Mouse (Mus musculus) urinary bladder, postnatal 10 days (tissue): ENCODE data around the gene Lypd3.
"Not testable (repeated sequence)": the region's sequence is repeated elsewhere in the genome, so short reads cannot be mapped to it uniquely, and the experiment has no call there.

Experiments
- DNase-seq: peaks from one replicate; pipeline ENCODE4 v3.0.0; 2022; ENCODE audit warnings: low spot score

Lypd3 gene

DNA sequence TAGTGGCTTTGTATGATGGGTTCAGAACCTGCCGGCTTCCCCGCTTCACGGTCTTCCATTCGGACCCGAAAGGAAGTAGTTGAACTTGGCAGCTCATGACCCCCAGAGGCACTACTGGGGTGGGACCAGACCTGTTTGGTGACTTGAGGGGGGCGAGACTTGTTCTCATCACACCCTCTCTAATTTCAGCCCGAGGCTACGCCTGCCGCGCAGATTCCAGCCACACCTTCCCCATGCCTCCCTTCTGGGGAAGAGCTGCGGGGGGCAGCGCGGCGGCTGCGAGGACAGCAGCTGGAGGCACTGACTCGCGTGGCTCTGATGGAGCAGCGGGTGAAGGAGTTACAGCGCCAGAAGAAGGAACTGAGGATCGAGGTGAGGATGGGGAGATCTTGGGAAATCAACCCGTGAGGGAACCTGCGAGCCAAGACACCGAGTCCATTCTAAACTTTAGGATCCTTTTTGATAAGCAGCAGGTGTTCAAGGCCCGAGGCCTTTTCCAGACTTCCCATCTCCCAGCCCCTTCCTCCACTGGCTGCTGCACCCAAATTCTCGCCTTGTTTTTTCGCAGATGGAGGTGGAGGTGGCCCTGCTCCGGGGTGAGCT is 23.9 kb upstream of the Lypd3 start:
- no peak for DNase-seq

DNA sequence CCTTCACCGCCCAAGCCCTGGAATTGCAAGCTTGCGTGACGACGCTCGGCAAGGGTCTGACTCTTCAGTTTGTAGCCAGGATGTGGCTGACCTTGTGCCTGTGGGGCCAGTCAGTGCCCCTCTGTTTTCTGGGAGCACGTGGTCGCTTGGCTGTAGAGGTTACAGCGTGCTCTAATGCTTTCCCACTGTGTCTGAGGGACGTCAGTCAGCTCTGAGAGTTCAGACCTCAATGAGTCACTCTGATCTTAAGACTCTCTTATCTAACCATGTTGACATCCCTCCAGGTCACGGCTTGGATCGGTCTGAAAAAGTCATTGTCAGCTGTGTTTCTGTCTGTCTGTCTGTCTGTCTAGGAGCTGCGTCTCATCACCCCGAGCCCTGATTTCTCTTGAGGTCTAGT is 21.5 kb upstream of the Lypd3 start:
- DNase-seq, result no peak

DNA sequence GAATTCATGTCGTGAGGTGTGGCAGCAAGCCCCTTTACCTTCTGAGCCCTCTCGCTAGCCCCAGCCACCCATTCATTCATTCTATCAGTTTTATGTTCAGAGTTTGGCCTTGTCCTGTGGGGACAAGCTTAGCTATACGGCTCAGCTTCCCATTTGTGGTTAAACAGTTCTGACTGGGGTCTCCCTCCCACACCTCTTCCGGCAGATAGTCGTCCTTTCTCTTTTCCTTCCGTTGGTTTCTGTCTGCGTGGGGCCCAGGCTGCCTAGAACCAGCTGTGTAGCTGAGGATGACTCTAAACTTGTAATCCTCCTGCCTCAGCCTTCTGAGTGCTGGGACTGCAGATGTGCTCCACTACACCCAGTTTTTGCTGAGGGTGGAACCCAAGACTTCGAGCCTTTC is 18.6 kb upstream of the Lypd3 start:
- no peak for DNase-seq

DNA sequence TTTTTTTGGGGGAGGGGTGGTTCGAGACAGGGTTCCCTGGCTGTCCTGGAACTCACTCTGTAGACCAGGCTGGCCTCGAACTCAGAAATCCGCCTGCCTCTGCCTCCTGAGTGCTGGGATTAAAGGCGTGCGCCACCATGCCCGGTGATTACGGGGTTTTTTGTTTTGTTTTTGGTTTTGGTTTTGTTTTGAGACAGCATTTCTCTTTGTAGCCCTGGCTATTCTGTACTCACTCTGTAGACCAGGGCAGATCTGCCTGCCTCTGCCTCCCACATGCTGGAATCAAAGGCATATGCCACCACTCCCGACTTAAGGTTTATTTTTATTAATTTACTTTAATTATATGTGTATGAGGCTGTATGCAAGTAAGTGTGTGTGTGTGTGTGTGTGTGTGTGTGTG is 18.0 kb upstream of the Lypd3 start:
- not testable (repeated sequence) for DNase-seq

DNA sequence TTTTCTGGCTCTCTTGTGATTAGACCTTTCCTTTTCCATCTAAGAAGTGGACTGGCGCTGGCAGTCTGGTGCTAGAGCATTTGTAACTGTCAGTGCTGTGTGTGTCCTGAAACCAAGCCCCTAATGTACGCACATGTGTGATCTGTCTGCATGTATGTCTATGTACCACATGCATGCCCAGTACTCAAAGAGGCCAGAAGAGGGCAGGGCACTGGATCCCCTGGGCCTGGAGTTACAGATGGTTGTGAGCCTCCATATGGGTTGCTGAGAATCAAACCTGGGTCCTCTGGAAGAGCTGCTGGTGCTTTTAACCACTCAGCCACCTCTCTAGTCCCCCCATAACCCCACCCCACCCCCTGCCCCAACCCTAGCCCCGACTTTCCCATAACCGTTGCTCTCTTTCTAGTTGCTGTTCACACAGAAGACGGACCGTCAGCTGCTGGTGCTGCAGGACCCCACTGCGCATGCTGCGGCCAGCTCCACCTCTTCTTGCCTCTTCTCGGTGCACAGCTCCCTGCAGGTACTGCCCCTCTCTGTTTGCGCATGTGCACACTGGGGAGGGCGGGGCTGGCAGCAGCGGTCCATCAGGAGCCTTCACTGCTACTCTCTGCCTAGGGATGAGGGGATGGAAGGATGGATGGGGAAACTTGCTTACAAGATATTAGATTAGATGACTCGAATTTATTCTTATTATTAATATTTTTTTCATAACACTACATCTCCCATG is 16.5 kb upstream of the Lypd3 start:
- no peak for DNase-seq

DNA sequence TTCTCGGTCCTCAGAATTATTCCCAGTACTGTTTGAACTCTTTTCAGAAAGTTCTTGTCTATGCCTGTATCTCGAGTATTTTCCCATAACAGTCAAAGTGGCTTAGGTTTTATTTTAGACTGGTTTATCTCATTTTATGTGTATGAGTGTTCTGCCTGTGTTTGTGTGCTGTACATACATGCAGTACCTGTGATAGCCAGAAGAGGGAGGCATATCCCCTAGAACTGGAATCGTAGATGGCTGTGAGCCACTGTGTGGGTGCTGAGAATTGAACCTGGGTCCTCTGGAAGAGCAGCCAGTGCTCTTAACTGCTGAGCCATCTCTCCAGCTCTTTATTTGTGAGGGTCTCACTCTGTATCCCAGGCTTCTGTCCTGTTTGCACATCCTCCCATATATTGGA is 15.2 kb upstream of the Lypd3 start:
- no peak for DNase-seq

DNA sequence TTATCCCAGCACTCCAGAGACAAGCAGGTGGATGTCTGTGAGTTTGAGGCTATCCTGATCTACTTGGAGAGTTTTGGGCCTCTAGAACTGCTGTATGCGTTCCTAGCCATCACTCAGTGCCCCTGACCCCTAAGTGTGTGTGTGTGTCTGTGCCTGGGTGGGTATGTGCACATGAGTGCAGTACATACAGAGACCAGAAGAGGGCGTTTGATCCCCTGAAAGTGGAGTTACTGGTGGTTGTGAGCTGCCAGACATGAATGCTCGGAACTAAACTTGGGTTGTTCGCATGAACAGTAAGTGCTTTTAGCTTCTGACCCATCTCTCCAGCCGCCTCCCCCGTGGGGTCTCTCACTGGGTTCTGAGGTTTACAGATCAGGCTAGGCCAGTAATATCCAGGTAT is 13.4 kb upstream of the Lypd3 start:
- no peak for DNase-seq

DNA sequence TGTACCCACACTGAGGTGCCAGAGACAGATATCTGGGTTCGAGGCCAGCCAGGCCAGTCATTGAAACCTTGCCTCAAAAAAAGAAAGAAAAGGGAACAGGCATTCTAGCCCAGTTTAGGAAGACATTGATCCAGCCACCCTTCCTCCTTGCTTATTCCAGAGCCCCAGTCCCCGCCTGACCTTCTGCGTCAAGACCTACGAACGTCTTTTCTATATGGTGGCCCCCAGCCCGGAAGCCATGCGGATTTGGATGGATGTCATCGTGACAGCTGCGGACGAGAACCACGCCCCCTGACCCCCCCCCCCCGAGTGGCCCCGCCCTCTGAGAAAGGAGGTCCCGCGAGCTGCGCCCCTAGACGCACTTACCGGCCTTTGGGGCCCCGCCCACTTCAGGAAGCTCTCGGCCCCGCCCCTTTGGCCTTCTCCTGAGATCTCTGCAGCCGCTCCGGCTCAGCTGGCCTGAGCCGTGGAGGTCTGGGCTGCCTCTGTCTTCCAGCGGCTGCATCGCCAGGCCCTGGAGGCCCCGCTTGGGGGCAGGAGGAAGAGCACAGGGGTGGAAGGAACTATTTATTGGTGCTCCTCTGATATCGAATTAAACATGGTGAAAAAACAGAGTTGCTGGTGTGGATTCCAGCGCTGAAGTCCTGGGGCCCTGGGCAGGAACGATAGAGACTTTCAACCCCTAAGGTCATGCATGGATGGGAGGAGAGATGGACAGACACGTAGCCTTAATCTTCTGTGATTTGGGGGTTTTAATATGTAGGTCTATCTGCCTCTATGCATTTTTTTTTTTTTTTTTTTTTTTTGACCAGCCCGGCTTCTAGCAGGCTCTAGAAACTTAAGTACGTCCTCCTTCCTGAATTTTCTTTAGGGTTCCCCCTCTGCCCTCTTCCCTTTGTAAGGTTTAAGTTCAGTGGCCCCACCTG is 7.4 kb upstream of the Lypd3 start:
- DNase-seq, result peak; percentile 36

DNA sequence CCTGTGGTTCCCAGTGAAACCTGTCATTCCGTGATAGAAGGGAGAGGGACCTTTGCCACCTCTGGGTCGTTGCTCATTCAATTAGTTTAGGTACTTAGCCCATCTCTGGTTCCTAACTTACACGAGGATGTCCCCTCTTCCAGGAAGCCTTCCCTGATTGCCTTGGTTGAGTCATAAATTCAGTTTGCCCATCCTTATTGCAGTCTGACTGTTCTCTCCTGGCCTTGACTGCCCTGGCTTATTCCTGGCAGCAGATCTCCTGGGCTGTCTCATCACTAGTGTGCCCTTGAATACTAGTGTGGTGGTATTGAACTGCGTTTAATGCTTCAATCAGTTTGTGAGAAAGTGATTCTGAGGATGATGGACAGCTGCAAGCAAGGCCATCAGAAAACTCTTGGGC is 6.7 kb upstream of the Lypd3 start:
- DNase-seq, result no peak

DNA sequence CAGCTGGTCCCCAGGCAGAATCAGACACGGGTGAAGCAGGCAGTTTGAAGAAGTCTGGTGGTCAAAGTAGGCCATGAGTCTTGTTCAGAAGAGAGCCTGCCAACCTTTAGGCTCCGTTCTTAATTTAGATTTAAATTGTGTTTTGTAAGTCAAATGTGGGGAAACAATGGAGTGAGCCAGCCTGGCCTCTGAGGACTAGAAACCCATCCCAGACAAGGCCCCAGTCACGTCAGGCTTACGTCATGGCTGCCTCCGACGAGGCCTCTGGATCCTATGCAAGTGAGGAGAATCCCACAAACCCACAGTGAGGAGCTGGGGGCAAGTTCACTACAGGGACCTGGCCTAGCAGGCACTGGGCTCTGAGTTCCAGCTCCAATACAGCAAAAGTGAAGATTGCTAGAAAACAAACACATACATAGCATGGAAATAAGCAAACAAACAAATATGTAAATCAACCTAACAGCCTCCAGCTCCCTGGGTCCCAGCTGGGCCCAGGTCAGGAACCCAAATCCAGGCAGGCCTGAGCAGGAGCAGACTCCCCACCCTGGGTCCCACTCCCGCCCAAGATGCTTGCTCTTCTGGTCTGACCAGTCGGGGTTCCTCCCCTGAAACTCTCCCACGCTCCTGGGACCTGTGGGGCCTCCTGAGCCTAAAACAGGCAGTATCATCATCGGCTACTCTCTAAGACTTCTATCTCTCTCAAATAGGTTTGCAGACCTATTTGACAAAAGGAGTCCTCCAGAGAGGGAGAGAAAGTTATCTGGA is 6.1 kb upstream of the Lypd3 start:
- no peak for DNase-seq

DNA sequence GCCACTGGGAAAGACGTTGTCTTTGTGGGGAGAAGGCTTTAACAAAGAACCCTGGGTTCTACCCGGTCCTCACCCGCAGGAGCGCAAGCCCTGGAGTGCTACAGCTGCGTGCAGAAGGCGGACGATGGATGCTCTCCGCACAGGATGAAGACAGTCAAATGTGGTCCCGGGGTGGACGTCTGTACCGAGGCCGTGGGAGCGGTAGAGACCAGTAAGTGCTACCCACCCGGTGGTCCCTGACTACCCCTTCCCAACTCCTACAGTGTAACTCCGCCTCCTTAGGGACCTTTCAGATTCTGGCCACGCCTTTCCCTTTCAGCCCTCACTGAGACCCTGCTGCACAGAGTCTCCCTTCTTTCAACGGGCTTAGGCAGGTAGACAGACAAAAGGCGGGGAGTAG is 696 bp downstream of the Lypd3 start:
- DNase-seq, result no peak

DNA sequence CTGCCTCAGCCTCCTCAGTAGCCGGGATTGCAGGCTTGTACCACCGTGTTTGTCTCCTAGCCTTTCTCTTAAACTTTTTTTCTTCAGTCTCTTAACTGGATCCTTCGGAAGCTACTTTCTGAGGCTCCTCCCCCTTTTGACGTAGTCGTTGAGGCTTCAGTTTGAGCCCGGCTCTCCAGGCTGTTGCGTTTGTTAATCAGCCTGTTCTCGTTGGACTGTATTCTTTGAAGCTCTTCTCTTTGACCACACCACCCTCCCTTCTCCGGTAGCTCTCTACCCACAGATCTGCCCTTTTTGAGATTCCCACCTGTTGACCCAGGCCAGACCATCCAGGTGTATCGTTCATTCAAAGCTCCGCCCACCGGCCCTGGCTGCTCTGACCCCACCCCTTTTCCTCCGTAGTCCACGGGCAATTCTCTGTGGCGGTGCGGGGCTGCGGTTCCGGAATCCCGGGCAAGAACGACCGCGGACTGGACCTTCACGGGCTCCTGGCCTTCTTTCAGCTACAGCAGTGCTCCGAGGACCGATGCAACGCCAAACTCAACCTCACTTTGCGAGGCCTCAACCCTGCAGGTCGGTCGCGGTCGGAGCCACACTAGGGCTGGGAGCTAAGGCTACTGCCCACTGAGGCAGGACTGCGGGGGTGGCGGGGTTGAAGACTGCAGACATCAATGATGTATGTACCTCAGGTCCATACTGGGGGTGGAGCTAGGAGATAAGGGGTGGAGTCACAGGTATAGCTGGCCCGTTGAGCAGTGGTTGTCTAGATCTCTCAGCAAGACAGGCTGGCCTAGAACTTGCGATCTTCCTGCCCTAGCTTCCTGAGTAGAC is 1.9 kb downstream of the Lypd3 start:
- DNase-seq, result no peak

DNA sequence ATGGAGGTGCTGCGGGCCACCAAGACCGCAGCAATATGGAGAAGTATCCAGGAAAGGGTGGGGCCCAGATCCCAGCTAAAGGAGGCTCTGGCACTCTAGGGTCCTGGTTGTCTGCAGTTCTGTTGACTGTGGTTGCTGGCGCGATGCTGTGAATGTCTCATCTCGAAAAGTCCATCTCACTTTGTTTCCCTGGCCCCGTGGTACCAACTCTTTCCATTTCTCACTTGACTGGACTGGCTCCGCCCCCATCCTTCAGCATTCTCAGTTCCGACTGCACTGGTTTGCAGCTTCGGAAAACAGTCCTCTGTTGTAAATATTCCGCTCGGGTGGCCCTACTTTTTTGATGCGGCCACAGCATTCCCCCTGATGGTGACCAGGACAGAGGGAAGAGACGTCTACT is 4.1 kb downstream of the Lypd3 start:
- no peak for DNase-seq

DNA sequence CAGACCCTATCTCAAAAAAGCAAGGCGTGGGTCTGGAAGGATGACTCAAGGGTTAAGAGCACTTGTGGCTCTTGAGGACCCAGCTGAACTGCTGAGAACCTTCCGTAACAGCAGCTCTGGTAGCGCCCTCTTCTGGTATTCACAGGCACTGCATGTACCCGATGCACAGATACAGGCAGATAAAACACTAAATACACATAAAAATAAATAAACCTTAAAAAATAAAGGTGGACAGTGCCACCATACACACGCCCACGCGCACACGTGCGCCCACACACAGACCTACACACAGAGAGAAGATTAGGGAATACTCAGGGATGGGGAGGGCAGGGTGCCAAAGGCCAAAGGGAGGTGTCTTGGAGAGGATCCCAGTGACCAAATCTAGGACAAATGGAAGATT is 6.1 kb downstream of the Lypd3 start:
- no peak for DNase-seq

DNA sequence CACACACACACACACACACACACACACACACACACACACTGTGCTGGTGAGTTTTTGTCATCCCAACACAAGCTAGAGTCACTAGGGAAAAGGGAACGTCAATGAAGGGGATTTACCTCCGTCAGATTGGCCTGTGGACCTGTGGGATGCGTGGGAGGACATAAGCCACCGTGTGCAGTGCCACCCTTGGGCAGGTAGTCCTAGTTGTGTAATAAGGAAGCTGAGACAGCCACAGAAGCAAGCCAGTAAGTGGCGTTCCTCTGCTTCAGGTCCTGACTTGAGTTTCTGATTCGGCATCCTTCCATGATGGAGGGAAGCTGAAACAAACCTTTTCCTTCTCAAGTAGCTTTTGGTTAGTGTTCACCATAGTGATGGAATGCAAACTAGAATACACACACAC is 8.1 kb downstream of the Lypd3 start:
- no peak for DNase-seq

DNA sequence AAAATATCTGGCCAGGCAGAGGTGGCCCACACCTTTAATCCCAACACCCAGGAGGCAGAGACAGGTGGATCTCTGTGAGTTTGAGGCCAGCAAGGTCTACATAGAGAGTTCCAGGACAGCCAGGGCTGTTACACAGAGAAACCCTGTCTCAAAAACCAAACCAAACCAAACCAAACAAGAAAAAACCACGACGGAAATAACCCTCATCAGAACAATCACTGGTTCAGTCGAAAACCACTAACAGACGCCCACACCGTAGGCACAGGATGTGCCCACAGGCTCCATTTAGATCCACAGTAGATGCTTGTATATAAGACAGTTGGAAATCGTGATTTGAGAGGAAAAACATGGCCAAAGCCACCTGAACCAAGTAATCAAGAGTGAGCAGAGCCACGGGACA is 8.6 kb downstream of the Lypd3 start:
- no peak for DNase-seq

DNA sequence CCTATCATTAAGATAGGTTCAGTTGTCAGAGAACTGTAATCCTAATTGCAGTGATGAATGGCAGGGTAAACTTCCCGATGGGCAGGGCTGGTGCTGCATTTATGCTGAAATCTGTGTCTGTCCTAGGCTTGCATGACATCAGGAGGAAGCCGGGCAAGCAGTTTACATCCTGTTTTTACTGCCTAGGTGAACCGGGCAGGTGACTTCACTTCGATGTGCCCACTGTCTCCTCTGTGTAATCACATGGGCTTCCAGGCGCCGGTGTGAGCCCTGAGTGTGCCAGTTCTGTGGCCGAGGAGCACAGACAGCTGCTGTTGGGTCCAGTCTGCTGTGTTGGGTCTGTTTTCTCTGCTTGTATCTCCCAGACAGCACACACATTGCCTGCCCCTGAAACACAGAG is 10.1 kb downstream of the Lypd3 start:
- DNase-seq, result no peak

DNA sequence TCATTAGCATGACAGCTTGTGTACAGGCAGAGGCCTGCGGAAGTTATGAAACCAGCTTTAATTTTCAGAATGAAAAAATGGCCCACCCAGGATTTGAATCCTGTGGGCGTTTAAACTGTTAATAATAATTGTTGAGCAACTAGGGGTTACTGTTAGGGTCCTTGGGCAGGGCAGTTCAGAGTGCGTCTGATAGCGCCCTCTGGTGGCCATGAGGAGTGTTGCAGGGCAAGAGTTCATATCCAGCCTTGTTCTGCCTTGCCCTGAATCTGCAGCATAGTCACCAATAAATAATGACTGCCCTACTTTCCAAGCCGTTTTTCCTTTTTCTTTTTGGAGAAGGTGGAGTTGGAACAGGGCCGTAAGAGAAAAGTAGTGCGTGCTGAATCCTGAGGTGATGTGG is 17.3 kb downstream of the Lypd3 start:
- DNase-seq, result no peak

DNA sequence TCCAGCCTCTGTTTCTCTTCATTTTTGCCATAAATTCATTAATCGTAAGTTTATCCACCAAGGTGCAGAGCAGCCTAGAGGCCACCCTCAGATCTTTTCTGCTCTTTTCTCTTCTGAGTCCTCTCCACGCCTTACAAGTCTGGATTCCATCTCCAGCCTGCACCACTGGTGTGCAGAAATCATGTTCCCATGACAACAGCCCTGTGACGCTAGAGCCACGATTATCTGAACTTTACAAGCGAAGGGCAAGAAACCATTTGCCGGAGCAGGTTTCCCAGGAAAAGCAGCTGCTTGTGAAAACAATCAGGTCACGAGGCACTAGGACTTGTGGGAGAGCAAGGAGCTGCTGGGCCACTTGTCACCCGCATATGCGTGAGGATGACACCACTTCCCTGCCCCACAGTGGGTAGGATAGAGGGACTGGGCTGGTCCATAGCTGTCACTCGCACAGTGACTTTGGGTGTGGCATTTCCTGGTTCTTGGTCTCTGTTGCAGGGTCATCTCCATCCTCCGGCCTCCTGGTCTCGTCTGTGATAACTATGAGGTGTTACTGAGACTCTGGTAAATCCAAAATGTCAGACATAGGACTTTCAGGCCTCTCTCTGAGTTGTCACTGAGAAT is 23.5 kb downstream of the Lypd3 start:
- DNase-seq, result no peak

DNA sequence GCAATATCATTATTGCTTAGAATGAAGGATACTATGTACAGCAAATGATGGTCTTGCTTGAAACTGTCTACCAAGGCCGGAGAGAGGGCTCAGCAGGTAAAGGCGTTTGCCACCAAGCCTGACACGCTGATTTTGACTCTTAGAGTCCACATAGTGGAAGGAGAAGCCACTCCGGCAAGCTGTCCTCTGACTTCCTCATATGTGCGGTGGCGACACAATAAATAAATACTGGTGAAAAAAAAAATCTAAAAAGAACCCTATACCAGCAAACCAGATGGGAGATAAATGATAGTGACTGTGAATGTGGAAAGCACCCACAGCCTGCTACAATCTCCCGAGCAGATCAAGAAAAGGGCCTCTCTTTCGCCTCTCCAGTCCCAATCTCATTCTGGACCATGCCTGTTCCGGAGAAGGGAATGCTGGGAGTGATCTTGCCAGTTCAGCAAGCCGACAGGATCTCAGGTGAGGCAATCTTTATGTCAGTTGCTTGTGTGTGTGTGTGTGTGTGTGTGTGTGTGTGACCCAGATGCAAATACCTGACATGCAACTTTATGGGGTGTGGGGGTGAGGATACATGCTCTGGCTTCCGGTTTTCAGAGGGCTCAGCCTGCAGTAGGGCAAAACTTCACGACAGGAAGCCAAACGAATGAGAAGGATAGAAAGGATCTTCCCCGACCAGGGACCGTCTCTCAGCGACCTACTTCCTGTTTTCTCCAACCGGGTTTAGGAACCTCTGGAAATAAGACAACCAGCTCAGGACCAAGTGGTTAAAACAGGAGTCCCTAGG is 25.0 kb downstream of the Lypd3 start:
- DNase-seq, result no peak
